Mouse (Mus musculus) heart, adult 18-20 months (tissue): ENCODE results near the gene Abcf3. TPM values are rescaled to one million over a fixed set of nuclear protein-coding genes. Genes with fewer than 3 reads are reported as not detected.

Experiments
- DNase-seq, 2 experiments: peaks; one replicate each; pipeline ENCODE4 v3.0.0; 2021 to 2022; ENCODE audit warnings: mixed read lengths in 1 of 2
- long read RNA-seq, 2 experiments: library from polyadenylated mRNA; stranded (forward); transcript quantifications; one replicate each; pipeline ENCODE4 v2.0.0; 2021
- total RNA-seq, 2 experiments: library from RNA; stranded (reverse); gene quantifications; 2 replicates each; pipeline ENCODE4 v1.2.3; 2021

Gene Abcf3
- total RNA-seq = 10 to 100 TPM; 61.7 to 70.2 TPM
- long read RNA-seq, experiment 1, transcript Abcf3-201 (21 exons, 3,090 nt) = major isoform, 48 of 59 reads
- long read RNA-seq, experiment 1, partial matches to known transcripts = 5 of 59 reads
- long read RNA-seq, experiment 1, other reads (novel, unspliced or antisense) = 6 of 59 reads
- long read RNA-seq, experiment 2, transcript Abcf3-201 (21 exons, 3,090 nt) = major isoform, 16 of 22 reads
- long read RNA-seq, experiment 2, partial matches to known transcripts = 4 of 22 reads
- long read RNA-seq, experiment 2, other reads (novel, unspliced or antisense) = 2 of 22 reads

DNA sequence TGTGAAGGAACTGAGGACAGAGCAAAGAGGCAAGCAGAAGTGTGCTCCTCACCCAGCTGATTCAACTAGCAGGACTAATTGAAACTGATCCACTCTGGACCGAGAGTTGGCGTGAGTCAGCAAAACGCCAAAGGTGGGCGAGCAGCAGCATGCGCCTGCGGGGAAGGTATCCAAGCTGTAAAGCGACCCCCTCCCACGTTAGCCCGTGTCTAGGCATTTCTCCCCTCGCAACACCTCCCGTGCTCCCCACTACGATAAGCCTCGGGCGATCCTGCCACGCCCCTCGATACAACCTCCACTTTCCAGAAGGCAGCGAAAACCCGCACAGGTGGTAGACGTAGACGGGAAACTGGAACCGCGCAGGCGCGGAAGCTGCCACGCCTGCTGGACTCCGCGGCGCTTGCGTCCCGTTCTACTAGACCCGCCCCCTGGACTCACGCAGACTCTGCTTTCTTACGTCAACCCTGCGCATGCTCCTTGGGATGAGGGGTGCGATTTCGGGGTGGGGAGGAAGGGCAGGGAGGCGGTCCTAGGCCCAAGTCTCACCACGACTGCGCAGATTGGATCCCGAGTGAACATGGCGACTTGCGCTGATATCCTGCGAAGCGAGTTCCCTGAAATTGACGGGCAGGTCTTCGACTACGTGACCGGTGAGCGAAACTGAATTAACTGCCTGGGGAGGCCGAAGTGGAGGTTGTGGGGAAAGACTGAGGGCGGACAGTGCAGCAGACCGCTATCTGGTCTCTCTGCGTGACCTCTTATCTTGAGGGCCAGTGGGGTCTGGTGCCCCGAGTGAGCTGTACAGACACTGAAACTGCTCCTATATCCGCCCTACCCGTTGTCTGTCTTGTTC, at the start of gene Abcf3:
Gene Abcf3 (plus strand): TSS at position 482 of the 853 bp plus-strand sequence.
- DNase-seq = peak; percentile 98 to 99

DNA sequence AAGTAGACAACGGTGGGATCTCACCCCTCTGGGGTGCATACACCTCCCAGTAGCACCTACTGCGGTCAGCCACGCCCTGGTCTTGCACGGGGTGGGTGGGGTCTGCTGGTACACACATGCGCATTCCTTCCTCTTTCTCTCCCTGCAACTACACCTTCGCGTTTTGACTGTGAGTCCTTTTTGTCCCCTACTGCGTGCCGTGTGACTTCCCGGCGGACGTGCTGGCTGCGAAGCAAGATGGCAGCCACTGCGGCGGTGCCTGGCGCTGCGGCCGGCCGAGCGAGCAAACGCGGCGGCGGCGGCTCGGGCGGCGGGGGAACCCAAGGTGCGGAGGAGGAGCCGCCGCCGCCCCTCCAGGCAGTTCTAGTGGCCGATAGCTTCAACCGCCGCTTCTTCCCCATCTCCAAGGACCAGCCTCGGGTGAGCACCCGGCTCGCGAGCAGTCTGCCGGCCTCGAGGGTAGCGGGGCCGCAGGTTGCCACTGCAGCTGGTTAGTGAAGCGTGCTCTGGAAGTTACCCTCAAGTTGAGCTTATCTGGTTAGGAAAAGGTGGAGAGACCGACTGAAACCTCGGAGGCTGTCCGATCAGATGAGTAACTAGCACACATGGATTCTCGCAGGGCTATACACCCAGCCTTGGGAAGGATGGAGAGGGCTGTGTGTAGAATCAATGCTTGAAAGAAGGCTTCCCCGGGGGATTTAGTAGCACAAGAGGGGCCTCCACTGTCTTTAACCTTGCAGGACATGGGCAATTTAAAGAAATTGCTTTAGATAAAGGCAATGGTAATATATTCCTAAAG, 49.5 kb upstream of the Abcf3 start, which contains the start of gene Eif2b5:
Gene Eif2b5 (plus strand): TSS at position 141 of the 799 bp plus-strand sequence.
- DNase-seq = peak; percentile 97 to 99

- DNase-seq = no peak
Measured at GRCm38 (mm10) chr16:20506000-20506399, 42.4 kb upstream of the Abcf3 start.

- peak in 1 of 2 experiments; percentile 18 for DNase-seq
Measured at GRCm38 (mm10) chr16:20509349-20509748, 39.0 kb upstream of the Abcf3 start.

GRCm38 (mm10) chr16:20511277-20511847, 37.0 kb upstream of the Abcf3 start:
- DNase-seq = no peak

DNA sequence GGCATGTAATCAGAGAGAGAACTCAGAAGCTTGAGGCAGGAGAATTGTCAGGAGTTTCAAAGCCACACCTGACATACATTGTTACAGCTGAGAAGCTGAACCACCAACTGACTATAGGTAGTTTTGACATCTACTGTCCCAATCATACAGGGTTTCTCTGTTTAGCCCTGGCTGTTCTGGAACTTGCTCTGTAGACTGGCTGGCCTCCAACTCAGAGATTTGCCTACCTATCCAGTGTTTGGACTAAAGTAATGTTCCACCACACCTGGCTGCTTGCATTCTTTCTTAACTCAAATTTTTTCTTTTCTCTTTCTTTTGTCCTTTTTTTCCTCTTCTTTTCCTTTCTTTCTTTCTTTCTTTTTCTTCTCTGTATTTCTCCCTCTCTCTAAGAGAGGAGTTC, 32.3 kb upstream of the Abcf3 start:
- DNase-seq = no peak

- peak; percentile 89 to 96 for DNase-seq
Measured at GRCm38 (mm10) chr16:20516726-20517201, 31.6 kb upstream of the Abcf3 start, which contains the start of gene Dvl3. Gene Dvl3 (plus strand): TSS chr16:20516982.

DNA sequence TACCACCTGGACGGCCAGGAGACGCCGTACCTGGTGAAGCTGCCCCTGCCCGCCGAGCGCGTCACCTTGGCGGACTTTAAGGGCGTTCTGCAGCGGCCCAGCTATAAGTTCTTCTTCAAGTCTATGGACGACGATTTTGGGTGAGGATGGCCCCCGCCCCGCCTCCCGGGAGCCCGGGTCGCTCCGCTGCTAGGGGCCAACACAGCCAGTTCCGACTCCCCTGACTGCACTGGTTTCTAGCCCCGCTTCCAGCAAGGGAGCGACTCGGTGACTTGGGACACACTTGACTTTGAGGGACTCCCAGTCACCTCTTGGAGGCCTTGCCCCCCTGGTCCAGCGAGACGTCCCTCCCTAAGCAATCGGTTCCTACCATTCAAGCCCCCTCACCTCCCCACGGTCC, 31.2 kb upstream of the Abcf3 start:
- no peak for DNase-seq

GRCm38 (mm10) chr16:20517701-20518374, 30.5 kb upstream of the Abcf3 start:
- peak; percentile 37 to 53 for DNase-seq

DNA sequence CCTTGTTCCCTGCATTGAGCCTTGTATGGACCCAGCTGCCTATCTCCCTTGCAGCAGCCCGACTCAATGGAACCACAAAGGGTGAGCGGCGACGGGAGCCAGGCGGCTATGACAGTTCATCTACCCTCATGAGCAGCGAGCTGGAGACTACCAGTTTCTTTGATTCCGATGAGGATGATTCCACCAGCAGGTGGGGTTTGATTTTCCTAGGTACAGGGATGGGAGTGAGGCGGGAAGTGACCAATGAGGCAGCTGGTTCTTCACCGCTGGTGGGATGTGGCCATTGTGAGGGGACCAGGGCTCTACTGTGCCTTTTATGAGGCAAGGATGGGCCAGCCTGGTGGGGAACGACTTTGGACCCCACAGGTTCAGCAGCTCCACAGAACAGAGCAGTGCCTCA, 24.5 kb upstream of the Abcf3 start:
- no peak for DNase-seq

DNA sequence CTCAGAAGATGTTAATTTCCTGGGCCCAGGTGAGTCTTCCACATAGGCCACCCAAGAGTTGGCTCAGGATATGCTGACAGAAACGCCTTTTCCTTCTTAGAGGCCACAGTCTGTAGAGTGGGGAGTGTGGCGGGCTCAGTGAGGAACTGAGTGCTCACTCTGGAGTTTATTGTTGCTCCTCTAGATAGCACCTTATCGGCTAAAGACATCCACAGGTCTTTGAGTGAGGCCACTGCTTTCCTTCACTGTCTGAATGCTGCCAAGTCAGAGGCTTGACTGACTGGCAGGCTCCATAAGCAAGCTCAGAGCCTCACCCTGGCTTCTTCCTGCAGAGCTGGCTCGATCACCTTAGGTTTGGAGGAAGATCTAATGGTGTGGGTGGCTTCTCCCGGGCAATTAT, 19.6 kb upstream of the Abcf3 start:
- no peak for DNase-seq

DNA sequence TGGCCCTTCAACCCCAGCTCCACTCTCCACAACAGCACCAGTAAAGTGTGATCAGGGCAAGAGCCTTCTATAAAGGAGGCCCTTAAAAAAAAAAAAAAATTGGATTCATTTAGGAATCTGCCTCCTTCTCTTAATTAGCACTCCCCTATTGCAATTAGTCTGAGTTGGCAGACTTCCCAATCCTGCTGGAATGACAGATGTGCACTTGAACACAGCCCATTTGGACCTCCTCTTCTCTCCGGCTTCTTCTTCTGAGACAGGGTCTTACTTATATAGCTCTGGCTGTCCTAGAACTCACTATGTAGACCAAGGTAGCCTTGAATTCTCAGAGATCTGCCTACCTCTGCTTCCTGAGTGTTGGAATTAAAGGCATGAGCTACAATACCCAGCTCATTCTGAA, 19.0 kb upstream of the Abcf3 start:
- DNase-seq = no peak

DNA sequence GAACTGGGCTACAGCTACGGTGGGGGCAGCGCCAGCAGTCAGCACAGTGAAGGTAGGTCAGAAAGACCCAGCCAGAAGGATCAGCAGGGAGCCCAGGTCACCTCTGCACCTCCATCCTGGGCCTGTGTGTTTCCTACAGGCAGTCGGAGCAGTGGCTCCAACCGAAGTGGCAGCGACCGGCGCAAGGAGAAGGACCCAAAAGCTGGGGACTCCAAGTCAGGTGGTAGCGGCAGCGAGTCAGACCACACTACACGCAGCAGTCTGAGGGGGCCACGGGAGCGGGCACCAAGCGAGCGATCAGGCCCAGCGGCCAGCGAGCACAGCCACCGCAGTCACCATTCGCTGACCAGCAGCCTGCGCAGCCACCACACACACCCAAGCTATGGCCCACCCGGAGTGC, 17.4 kb upstream of the Abcf3 start:
- no peak for DNase-seq

- no peak for DNase-seq
Measured at GRCm38 (mm10) chr16:20534617-20535295, 13.6 kb upstream of the Abcf3 start.

- DNase-seq = peak; percentile 95 to 99
Measured at GRCm38 (mm10) chr16:20535296-20536080, 12.9 kb upstream of the Abcf3 start, which contains the start of gene Ap2m1. Gene Ap2m1 (plus strand): TSS chr16:20535478.

GRCm38 (mm10) chr16:20536081-20536665, 12.2 kb upstream of the Abcf3 start:
- DNase-seq = no peak

DNA sequence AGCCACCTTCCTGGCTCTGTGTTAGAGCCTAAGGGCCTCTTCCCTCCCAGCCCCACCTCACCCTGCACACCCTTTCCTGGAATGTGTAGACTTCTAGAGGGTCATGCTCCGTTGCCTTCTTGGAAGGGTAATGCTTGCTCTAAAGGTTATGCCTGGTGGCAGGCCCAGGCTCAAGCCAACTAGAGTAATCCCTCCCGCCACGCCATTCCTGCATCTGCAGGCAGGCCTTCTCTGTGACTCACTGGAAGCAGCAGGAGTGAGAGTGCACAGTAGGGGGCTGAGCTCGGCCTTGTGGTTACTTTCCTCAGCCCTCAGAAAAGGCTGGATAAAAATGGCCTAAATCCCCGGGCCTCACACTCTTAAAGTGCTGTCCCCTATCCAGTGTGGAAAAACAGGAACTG, 11.3 kb upstream of the Abcf3 start:
- DNase-seq = peak; percentile 26 to 29

DNA sequence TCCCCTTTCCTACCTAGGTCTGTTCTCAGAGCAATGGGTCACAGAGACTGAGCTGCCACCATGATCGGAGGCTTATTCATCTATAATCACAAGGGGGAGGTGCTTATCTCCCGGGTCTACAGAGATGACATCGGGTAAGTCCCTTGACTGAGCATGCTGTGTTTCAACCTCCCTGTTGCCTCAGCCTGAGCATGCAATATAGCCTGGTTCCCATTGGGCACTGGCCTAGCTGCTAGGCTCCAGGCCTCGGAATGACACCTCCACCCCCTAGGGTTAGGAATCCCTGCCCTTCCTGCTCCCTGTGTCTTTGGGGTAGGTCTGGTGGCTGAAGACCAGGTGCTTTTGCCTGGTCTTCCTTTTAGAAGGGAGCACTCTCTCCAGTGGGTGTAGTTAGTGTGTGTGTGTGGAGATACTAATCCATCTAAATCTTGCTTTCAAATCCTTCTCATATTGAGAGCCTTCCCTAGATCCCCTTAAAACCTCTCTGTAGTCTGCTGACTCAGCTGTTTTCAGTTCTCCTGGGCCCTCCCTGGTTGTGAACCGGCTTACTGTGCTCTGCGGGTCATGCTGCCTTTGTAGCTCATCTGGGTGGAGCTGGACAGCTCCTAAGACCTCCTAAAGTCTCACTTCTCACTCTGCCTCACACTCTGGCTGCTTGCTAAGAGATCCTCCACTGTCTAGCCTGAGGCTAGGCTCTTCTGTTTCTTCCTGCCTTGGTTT, 10.6 kb upstream of the Abcf3 start:
- peak in 1 of 2 experiments; percentile 20 for DNase-seq

DNA sequence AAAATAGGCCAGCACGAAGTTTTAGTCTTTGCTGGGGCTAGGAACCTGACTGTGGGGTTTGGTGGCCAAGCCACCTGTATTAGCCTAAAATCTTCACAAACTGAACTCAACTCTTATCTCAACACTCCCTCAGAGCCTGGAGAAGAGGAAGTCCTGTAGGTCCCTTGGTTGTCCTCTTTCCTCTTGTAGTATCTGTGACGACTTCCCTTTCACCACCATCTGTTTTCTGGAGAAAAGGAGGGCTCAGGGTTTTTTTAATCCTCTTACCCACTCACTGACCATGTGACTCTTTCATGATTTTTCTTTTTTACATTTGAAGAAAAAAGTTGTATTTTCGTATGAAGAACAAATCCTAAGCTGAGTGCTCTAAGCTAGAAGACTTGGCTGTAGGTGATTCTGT, 8.7 kb upstream of the Abcf3 start:
- DNase-seq = no peak
